Mouse (Mus musculus) adipocyte (in vitro differentiated cells): ENCODE results near the gene T2.

Experiments used
- DNase-seq: peaks from one replicate; pipeline ENCODE4 v3.0.0-alpha.2; 2016; ENCODE audit warnings: low spot score

T2 gene

GRCm38 (mm10) chr17:8420739-8421138 is 64.9 kb downstream of the T2 start:
- no peak for DNase-seq

DNA sequence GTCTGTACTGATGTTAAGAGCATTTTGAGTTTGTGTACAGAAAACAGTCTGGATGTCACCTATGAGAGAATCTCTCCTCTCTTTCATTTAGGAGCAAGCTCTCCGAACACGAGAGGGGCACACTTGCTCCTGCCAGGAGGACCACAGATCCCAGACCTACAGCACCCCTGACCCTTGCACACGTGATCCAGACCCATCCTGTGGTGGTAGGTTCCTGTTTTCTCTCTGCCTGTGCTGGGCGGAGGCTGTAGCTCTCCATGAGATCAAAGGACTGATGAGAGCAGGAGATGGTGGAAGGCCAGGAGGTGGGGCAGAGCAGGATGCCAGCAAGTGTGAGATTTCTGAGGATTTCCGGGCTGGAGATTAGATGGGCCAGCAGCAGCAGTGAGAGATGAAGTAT is 65.7 kb downstream of the T2 start:
- DNase-seq = no peak

GRCm38 (mm10) chr17:8423283-8423682 is 67.5 kb downstream of the T2 start:
- DNase-seq = peak; percentile 7

GRCm38 (mm10) chr17:8429436-8429835 is 73.6 kb downstream of the T2 start:
- DNase-seq = no peak

- DNase-seq = no peak
Observed at GRCm38 (mm10) chr17:8429896-8430295, 74.1 kb downstream of the T2 start.

DNA sequence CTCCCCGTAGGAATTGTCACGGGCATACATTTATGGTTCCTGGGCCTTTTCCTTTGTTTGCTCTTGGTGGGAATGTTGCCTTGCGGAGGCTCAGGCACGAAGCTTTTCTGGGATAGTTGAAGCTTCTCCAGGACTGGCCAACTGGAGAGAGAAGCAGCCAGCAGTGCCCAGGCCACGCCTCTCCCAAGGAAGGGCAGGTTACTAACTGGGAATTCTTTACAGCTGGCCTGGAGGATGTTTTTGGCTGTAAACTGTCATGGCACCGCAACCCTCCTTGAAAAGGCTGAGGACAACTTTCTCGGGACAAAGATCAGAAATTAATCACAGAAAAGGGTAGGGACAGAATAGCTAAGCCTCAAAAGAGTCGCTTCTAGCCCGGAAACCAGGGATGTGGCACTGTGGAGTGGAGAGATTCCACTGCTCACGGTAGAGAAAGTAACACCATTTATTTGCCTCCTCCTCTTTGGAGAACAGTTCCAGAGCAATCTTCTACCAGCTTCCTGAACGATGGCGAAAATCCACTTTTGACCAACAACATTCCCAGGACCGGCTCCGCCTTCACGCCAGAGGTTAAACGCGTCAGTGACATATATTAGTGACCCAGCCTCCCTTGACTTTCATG is 76.5 kb downstream of the T2 start:
- no peak for DNase-seq

DNA sequence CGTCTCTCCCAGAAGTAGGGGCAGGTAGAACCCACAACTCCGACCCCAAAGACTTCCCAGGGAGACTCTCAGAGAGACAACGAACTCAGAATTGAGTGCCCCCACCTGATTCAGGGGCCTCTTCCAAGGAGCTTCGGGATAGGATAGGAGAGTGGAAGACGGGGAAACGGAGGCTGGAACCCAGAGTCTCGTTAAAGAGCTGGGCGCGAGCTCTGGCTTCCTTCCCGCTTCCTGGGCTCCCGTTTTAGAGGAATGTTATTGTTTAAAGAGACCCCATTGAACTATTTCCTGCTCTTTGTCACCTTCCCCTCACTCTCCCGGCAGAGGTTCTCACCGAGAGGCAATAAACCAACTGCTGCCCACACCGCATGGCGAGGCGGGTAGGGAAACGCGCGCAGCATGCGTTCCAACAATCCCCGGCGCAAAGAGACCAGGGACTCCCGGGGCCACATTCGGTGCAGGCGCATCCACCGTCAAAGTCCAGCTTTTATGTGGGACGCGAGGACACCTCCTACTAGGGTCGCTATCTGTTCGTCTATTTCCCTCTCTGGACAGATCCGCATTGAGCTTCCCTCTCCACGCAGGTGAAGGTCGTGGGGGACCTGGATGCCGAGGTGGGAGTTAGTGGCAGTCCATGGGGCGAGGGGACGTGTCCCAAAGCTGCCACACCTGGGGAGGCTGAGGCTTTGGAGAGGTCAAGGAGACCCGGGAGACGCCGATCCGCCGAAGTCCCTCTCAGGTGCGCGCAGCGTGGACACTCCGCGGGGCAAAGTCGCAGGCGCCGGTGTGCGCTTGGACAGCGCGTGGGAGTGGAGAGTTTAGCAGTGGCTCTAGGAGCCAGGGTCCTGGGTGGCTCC is 77.6 kb downstream of the T2 start:
- DNase-seq = no peak

DNA sequence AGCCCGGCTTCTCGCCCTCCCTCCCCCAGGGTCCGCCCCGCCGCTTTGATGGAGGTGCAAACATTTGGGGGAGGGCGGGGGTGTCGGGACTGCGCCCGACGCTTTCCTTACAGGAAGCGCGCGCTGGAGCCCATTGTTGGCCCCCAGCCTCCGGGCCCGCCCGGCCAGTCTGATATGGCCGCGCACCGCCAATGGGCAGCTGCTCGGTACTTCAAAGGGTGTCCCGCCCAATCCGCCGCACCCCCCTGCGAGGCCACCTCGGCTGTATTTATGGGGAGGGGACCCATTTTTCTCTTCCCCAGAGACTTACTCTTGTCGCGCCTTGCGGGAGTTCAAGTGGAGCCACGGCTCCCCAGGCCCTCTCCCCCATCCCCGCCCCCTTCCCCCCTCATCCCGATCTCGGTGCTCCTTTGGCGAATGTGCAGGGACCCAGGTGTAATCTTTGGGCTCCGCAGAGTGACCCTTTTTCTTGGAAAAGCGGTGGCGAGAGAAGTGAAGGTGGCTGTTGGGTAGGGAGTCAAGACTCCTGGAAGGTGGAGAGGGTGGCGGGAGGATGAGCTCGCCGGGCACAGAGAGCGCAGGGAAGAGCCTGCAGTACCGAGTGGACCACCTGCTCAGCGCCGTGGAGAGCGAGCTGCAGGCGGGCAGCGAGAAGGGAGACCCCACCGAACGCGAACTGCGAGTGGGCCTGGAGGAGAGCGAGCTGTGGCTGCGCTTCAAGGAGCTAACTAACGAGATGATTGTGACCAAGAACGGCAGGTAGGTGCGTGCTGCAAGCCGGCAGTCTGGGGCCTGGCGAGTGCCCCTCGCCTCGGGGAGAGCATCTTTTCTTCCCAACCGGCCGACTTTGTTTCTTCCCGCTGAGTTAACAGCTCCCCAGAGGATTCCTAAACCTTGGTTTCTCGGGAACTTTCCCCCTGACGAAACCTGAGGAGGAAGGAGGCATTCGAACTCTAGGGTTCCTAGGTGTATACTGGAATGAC is 78.5 kb downstream of the T2 start, which contains the start of gene T:
Gene T (plus strand): TSS at position 446 of the 983 bp plus-strand sequence.
- DNase-seq = no peak

DNA sequence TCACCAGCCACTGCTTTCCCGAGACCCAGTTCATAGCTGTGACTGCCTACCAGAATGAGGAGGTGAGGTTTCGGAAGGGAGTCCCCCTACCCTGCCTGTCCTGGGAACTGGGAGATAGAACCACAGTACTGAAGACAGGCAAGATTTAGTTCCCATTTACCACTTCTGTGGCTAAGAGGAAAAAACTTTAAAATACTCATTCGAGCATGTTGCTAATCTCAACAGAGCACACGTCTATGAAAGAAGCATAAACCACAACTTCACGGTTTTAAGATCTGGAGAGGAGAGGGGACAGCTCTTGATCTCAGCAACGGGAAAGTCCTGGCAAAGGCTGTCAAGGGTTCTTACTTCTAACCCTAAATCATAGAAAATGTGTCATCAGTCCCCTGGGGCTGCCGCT is 80.4 kb downstream of the T2 start:
- DNase-seq = no peak

GRCm38 (mm10) chr17:8444062-8444461 is 88.3 kb downstream of the T2 start:
- DNase-seq = no peak

GRCm38 (mm10) chr17:8447676-8448192 is 91.9 kb downstream of the T2 start:
- DNase-seq = peak; percentile 49

GRCm38 (mm10) chr17:8448324-8448723 is 92.5 kb downstream of the T2 start:
- DNase-seq = no peak

DNA sequence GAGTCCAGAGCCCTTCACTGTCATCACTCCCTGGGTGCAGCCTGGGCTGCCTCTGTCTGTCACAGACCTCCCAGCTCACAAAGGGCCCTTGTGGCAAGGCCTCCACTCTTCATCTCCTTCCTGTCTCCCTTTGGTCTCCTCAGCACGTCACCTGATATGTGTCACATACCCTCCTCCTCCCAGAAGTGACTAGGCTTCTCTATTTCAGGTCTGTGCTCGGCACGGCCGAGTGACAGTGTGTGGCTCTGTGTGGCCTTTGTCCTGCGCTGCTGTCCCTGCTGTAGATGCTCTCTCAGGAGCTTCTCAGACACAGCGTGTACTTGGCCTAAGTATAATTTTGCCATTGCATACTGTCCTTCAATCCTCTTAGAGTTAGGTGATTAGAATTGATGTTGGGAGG is 99.4 kb downstream of the T2 start:
- DNase-seq = no peak

GRCm38 (mm10) chr17:8455601-8456000 is 99.8 kb downstream of the T2 start:
- DNase-seq = no peak

DNA sequence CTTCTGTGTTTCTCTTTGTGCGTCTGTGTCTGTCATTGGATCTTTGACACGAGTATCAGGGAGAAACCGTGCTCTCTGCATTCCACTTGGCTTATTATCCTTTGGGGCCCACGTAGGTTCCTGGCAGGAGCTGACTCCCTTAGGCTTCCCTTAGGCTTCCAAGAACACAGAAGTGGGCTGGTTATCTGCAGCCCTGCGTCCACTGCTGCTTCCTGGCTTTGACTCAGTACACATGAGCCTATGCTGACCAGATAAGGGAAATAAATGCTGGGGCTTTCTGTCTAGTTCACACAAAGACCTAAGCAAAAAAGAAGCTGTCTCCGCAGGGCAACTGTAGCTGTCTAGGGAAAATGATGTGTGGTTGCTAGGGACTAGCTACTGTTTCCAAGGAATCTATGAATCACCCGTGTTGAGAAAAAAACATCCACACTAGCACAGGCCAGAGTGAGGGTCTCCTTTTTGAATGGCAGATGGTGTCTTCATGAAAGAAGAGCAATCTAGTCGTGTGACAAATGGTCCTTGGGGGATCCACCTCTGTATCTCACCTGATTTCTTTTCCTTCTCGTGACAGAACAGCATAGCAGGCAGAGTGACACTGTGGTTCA is 101.2 kb downstream of the T2 start:
- DNase-seq = no peak

DNA sequence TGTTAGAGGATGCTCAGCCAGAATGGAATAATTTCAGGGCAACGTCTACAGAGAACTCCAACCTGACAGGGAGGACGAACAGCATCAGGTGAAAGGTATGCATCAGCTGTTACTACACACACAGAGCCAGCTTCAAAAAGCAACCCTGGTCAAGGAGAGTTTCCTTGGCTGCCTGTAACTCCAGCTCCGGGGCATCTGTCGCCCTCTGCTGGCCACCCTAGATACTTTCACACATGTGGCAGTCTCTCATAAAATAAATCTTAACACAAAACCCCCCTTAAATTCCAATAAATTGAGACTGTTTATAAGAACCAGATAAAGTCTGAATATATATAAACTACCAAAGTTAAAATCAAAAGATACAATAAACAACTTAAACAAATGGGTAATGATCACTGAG is 105.8 kb downstream of the T2 start:
- peak; percentile 49 for DNase-seq

DNA sequence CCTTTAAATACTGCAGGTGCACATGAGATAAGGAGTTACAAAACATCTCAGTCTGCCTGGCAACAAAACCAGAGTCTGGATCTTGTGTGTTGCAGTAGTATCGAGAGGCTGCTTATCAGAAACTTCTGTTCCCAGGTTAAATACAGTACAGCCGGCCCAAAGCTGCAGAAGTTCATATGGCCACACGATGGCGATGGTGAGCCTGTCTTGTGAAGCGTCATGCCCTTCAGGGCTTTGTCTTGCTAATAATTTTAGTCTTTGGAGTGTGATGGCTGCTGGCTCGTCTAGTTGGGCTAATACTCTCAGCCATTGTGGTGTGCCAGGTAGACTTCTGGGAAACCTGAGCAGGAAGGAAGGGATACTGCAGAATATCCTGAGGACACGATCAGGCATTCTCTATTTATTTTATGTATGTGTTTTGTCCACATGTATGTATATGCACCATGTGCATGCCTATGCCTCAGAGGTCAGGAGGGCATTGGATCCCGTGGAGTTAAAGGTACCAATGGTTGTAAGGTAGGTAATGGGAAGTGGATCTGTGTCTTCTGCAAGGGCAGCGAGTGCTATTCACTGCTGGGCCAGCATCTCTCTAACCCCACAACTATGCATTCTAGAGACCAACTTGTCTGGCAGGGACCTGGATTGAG is 107.8 kb downstream of the T2 start:
- DNase-seq = peak; percentile 75

GRCm38 (mm10) chr17:8467771-8468170 is 112.0 kb downstream of the T2 start:
- no peak for DNase-seq

- DNase-seq = peak; percentile 80
Observed at GRCm38 (mm10) chr17:8468716-8469344, 113.0 kb downstream of the T2 start.
